23 mouse cellular contexts compared by ENCODE assay signal in genomic region chr14:25173873-25174272, GRCm38 (mm10).
A peak's percentile ranks its signal among the peaks of the same experiment; 100 is the strongest.
DNase-seq lines count a peak whose midpoint lies in the region; ATAC-seq and TF ChIP-seq lines count a peak whose summit lies in the region.
"Had no signal": no experiment of that assay in that cellular context is flagged by ENCODE, and none has a peak within 500 bp of the region (broad histone marks: within the 10 kb centered on the region; RNA-seq: fewer than 3 reads in every experiment).

No protein-coding gene starts in this region.

- no peaks in the 10 kb centered on the region for H3K36me3 ChIP-seq in lung, embryonic 14.5 days (ENCODE audit: insufficient read depth)
- no peaks in the 10 kb centered on the region for H3K36me3 ChIP-seq in limb, embryonic 10.5 days
- H3K36me3 ChIP-seq in stomach, postnatal 0 days (ENCODE audit: control insufficient read depth, insufficient read depth, low read length), result no peaks in the 10 kb centered on the region
- H3K36me3 ChIP-seq in liver, postnatal 0 days (replicated peaks; ENCODE audit: insufficient read depth, low read length), result no peaks in the 10 kb centered on the region
- H3K36me3 ChIP-seq: heart, embryonic 10.5 days; liver, embryonic 12.5 days; lung, embryonic 15.5 days; midbrain, embryonic 10.5 days had no signal

- no peaks in the 10 kb centered on the region for H3K9me3 ChIP-seq in lung, embryonic 14.5 days (ENCODE audit: low read depth, low read length)
- no peaks in the 10 kb centered on the region for H3K9me3 ChIP-seq in limb, embryonic 10.5 days (replicated peaks)
- no peaks in the 10 kb centered on the region for H3K9me3 ChIP-seq in stomach, postnatal 0 days (ENCODE audit: control insufficient read depth, low read length)
- H3K9me3 ChIP-seq in liver, postnatal 0 days (ENCODE audit: low read length), result no peaks in the 10 kb centered on the region
- H3K9me3 ChIP-seq: heart, embryonic 10.5 days; liver, embryonic 12.5 days; lung, embryonic 15.5 days; midbrain, embryonic 10.5 days had no signal

- no peak for TF ChIP-seq CTCF in gastrocnemius, adult 2 months (IDR thresholded peaks at IDR 0.05)
- no peak for TF ChIP-seq CTCF in lung, embryonic 14.5 days (IDR thresholded peaks at IDR 0.05; ENCODE audit: low read depth)
- no peak for TF ChIP-seq CTCF in stomach, postnatal 0 days (IDR thresholded peaks at IDR 0.05; ENCODE audit: low read depth)
- no peak for TF ChIP-seq CTCF in liver, postnatal 0 days (IDR thresholded peaks at IDR 0.05; ENCODE audit: low read depth)

- H3K4me2 ChIP-seq in lung, embryonic 14.5 days, result no peak overlapping the region
- H3K4me2 ChIP-seq in stomach, postnatal 0 days (replicated peaks; ENCODE audit: low read depth), result no peak overlapping the region
- H3K4me2 ChIP-seq in liver, postnatal 0 days (ENCODE audit: low read depth, low read length), result no peak overlapping the region
- H3K4me2 ChIP-seq: hindbrain, embryonic 14.5 days; liver, embryonic 12.5 days; lung, embryonic 15.5 days had no signal

- ATAC-seq in lung, embryonic 14.5 days (ENCODE audit: insufficient read depth), result no peak
- ATAC-seq in stomach, postnatal 0 days (ENCODE audit: low FRiP score, low TSS enrichment), result no peak
- ATAC-seq in liver, postnatal 0 days, result no peak
- ATAC-seq: CD4-positive, CD25-positive, alpha-beta regulatory T cell, adult 4 months; liver, embryonic 12.5 days; Patski had no signal

- H3K27ac ChIP-seq in gastrocnemius, adult 2 months, result peak overlapping the region; percentile 49
- 0 out of 2 replicates have a peak overlapping the region, but pooled peaks have one; percentile 10 for H3K27ac ChIP-seq in lung, embryonic 14.5 days (ENCODE audit: low read depth)
- H3K27ac ChIP-seq in limb, embryonic 10.5 days, result peak overlapping the region; percentile 56
- H3K27ac ChIP-seq in stomach, postnatal 0 days (replicated peaks), result peak overlapping the region; percentile 20; the same call in 1 of the 2 replicates
- H3K27ac ChIP-seq in liver, postnatal 0 days (ENCODE audit: low read depth), result no peak overlapping the region
- H3K27ac ChIP-seq: heart, embryonic 10.5 days; hindbrain, embryonic 14.5 days; layer of hippocampus, adult 2 months; liver, embryonic 12.5 days; lung, embryonic 15.5 days; macrophage had no signal

- intact Hi-C loops in gastrocnemius, adult 2 months (cut with DNase I), result no loop called here

- H3K4me1 ChIP-seq in lung, embryonic 14.5 days (ENCODE audit: insufficient read depth), result 0 out of 2 replicates have a peak, but pooled peaks cover 2% of the 10 kb centered on the region
- H3K4me1 ChIP-seq in limb, embryonic 10.5 days, result peaks cover 18% of the 10 kb centered on the region
- peaks cover 2% of the 10 kb centered on the region; the same call in 1 of the 2 replicates for H3K4me1 ChIP-seq in stomach, postnatal 0 days (replicated peaks; ENCODE audit: control insufficient read depth, insufficient read depth)
- H3K4me1 ChIP-seq in liver, postnatal 0 days (ENCODE audit: insufficient read depth), result no peaks in the 10 kb centered on the region; the same call in 1 of the 2 replicates
- H3K4me1 ChIP-seq: liver, embryonic 12.5 days had no signal

- no peak overlapping the region for H3K4me3 ChIP-seq in gastrocnemius, adult 2 months
- no peak overlapping the region for H3K4me3 ChIP-seq in lung, embryonic 14.5 days (ENCODE audit: low read depth, low read length)
- H3K4me3 ChIP-seq in limb, embryonic 10.5 days, result no peak overlapping the region
- no peak overlapping the region for H3K4me3 ChIP-seq in stomach, postnatal 0 days (ENCODE audit: low read depth, low read length)
- no peak overlapping the region for H3K4me3 ChIP-seq in liver, postnatal 0 days (ENCODE audit: low read depth, low read length)
- H3K4me3 ChIP-seq: erythroblast, embryonic 14.5 days; heart, embryonic 10.5 days; layer of hippocampus, adult 2 months; liver, embryonic 12.5 days; lung, embryonic 15.5 days; midbrain, embryonic 10.5 days had no signal

- no peak overlapping the region for H3K9ac ChIP-seq in lung, embryonic 14.5 days
- no peak overlapping the region for H3K9ac ChIP-seq in stomach, postnatal 0 days (ENCODE audit: low read length)
- H3K9ac ChIP-seq in liver, postnatal 0 days (replicated peaks), result no peak overlapping the region
- H3K9ac ChIP-seq: hindbrain, embryonic 14.5 days; liver, embryonic 12.5 days; lung, embryonic 15.5 days had no signal

- TF ChIP-seq EP300 in stomach, postnatal 0 days (optimal IDR thresholded peaks at IDR 0.05), result no peak
- no peak for TF ChIP-seq EP300 in liver, postnatal 0 days (IDR thresholded peaks at IDR 0.05; ENCODE audit: low read depth)

- 52% methylated on average over 6 of the region's 6 CpGs for WGBS in lung, embryonic 14.5 days
- 69% methylated on average over 6 of the region's 6 CpGs for WGBS in limb, embryonic 10.5 days
- WGBS in stomach, postnatal 0 days, result 61% methylated on average over 6 of the region's 6 CpGs
- WGBS in liver, postnatal 0 days (ENCODE audit: insufficient replicate concordance), result 74% methylated on average over 6 of the region's 6 CpGs

- no peaks in the 10 kb centered on the region for H3K27me3 ChIP-seq in lung, embryonic 14.5 days (ENCODE audit: insufficient read depth, low read length)
- no peaks in the 10 kb centered on the region for H3K27me3 ChIP-seq in limb, embryonic 10.5 days (ENCODE audit: low read depth, poor library complexity, severe bottlenecking)
- no peaks in the 10 kb centered on the region for H3K27me3 ChIP-seq in stomach, postnatal 0 days (ENCODE audit: control insufficient read depth, insufficient read depth, low read length)
- no peaks in the 10 kb centered on the region for H3K27me3 ChIP-seq in liver, postnatal 0 days (ENCODE audit: insufficient read depth, low read length)
- H3K27me3 ChIP-seq: liver, embryonic 12.5 days; lung, embryonic 15.5 days; Patski had no signal

- no peak for DNase-seq in gastrocnemius, adult 2 months
- no peak for DNase-seq in gastrocnemius, adult 18-20 months (ENCODE audit: low spot score)
- no peak for DNase-seq in lung, embryonic 14.5 days
- DNase-seq in lung, postnatal 25 days (ENCODE audit: low spot score), result no peak
- no peak for DNase-seq in limb, embryonic 10.5 days (ENCODE audit: low spot score)
- DNase-seq in stomach, postnatal 0 days (ENCODE audit: low spot score), result no peak
- DNase-seq in liver, postnatal 0 days, result no peak
- no peak for DNase-seq in embryo, embryonic 9.5 days (ENCODE audit: extremely low spot score)
- DNase-seq: adrenal gland, adult 8-10 months; cerebellum, adult 9-11 months; kidney, adult 11 months; kidney, postnatal 14 days; thymus, postnatal 36 days had no signal
